Mouse (Mus musculus) midbrain, embryonic 15.5 days (tissue): ENCODE results near the gene 2610528J11Rik. TPM values are rescaled to one million over a fixed set of nuclear protein-coding genes. Genes with fewer than 3 reads are reported as not detected.
"Not testable (repeated sequence)": the region's sequence is repeated elsewhere in the genome, so short reads cannot be mapped to it uniquely, and the experiment has no call there.

Experiments
- ATAC-seq: fragments of 200-750 bp; cut with Nextera tagmentation; replicated peaks from 2 replicates; pipeline ENCODE4 v1.8.0; 2017; ENCODE audit warnings: moderate TSS enrichment
- H3K27ac ChIP-seq: fragments of 300-500 bp; sonication (generic); 2 replicates; pipeline ENCODE4 v1.5.1; 2015; ENCODE audit warnings: mild to moderate bottlenecking, inconsistent platforms
- H3K27me3 ChIP-seq: fragments of 300-500 bp; sonication (generic); replicated peaks from 2 replicates; pipeline ENCODE4 v1.6.1; 2015; ENCODE audit warnings: inconsistent platforms
- H3K36me3 ChIP-seq: fragments of 300-500 bp; sonication (generic); replicated peaks from 2 replicates; pipeline ENCODE4 v1.6.1; 2015; ENCODE audit warnings: inconsistent platforms
- H3K4me1 ChIP-seq: fragments of 300-500 bp; sonication (generic); 2 replicates; pipeline ENCODE4 v1.6.1; 2015; ENCODE audit warnings: inconsistent platforms
- H3K4me2 ChIP-seq: fragments of 300-500 bp; sonication (generic); 2 replicates; pipeline ENCODE4 v1.6.1; 2015; ENCODE audit warnings: inconsistent platforms, mild to moderate bottlenecking, moderate library complexity
- H3K4me3 ChIP-seq: fragments of 300-500 bp; sonication (generic); 2 replicates; pipeline ENCODE4 v1.5.1; 2015; ENCODE audit warnings: mild to moderate bottlenecking, inconsistent platforms
- H3K9ac ChIP-seq: fragments of 300-500 bp; sonication (generic); 2 replicates; pipeline ENCODE4 v1.6.1; 2015; ENCODE audit warnings: mild to moderate bottlenecking, inconsistent platforms
- H3K9me3 ChIP-seq: fragments of 300-500 bp; sonication (generic); 2 replicates; pipeline ENCODE4 v1.6.1; 2016; ENCODE audit warnings: inconsistent platforms
- WGBS: fragments of 180-500 bp; shearing (Covaris S2); methylation state at CpG from one replicate; pipeline ENCODE4 v1.1.7; 2015; ENCODE audit warnings: mixed read lengths; 5-methylcytosine and 5-hydroxymethylcytosine counted together
- polyA plus RNA-seq: library from polyadenylated mRNA; unstranded; fragments of >200 nt; fragmentation: Nextera tagmentation; extraction: Ambion mirVana; gene quantifications from 2 replicates; pipeline ENCODE4 v1.2.1, GENCODE M21; 2015

The 2610528J11Rik gene
- polyA plus RNA-seq, 1 experiment from 2014 or later = not detected

DNA sequence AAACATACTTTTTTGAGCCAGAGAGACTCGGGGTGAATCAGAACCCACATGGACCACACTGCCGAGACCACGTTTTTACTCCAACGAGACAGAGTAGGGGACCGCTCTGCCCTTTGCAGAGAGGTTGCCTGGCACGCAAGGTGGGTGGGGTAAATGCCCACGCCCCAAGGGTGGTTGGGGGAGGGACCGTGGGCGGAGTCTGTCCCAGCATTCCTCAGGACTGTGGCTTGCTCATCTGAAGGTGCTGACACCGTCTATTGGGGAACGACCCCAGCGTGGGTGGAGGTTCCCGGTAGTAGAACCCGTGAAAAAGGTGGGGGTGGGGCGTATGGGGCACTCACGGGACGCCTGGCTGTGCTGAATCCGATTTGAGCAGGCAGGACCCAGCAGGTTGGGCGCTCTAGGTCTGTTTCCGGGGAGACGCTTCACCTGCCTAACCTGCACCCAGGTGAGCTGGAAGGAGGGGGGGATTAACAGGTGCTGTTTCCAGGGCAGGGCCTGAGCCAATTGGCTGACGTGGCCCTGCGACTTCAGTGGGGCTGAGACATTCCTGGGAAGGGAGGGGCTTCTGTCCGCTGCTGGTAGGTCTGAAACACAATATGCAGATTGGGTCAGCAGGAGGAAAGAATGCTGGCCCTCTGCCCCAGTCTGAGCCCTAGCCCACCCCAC lies 16.9 kb downstream of the 2610528J11Rik start, which contains the start of gene Tmem125:
Gene Tmem125 (minus strand): TSS at position 453 of the 669 bp plus-strand sequence.
- Histone ChIP-seq H3K36me3 (no peaks in the 10 kb centered on the region), H3K4me1 (0 out of 2 replicates have a peak, but pooled peaks cover 6% of the 10 kb centered on the region), H3K27me3 (no peaks in the 10 kb centered on the region), H3K9me3 (peaks cover 5% of the 10 kb centered on the region; the same call in 1 of the 2 replicates), H3K4me3 (peak within 1 kb of the TSS; percentile 28), H3K4me2 (peak within 1 kb of the TSS; percentile 54), H3K27ac (no peak within 1 kb of the TSS), H3K9ac (peak within 1 kb of the TSS; percentile 3; the same call in 1 of the 2 replicates)
- ATAC-seq = peak; percentile 56; the same call in 1 of the 2 replicates
- WGBS = 1% methylated on average over 24 of the region's 24 CpGs

DNA sequence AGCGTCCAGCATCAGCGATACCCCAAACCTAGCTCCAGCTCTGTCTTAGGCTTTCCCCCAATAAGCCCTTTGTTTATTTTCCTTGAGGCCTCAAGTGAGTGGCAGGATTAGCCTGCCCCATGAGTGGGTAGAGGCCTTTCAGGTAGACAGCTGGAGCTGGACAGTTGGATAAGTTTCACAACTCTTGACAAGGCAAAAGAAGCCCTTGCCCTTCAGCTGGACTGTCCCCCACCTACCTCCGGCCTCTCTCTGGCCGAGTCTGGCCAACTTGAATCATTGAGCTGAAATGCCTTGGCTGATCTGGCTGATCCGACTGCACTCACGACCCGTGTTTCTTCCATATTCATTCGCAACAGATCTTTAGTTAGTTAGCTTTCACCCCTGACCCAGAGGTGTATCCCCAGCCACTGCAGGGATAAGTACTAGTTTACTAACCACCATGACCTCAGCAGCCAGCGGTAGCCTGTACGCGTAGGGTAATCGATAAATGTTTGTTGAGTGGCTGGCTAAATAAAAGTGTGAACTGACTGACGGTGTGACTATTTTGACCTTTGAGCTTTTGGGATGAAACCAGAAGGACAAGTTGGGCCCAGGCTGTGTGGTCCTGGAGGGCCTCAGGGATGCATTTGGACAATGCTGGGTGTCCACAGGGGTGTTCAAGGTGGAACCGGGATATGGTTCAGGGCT lies 17.8 kb downstream of the 2610528J11Rik start:
- Histone ChIP-seq H3K27me3 (no peaks in the 10 kb centered on the region), H3K4me3 (no peak overlapping the region), H3K27ac (no peak overlapping the region), H3K36me3 (no peaks in the 10 kb centered on the region), H3K4me1 (0 out of 2 replicates have a peak, but pooled peaks cover 6% of the 10 kb centered on the region), H3K9me3 (peaks cover 5% of the 10 kb centered on the region; the same call in 1 of the 2 replicates), H3K9ac (no peak overlapping the region), H3K4me2 (no peak overlapping the region)
- no peak for ATAC-seq
- 77% methylated on average over 14 of the region's 14 CpGs for WGBS

DNA sequence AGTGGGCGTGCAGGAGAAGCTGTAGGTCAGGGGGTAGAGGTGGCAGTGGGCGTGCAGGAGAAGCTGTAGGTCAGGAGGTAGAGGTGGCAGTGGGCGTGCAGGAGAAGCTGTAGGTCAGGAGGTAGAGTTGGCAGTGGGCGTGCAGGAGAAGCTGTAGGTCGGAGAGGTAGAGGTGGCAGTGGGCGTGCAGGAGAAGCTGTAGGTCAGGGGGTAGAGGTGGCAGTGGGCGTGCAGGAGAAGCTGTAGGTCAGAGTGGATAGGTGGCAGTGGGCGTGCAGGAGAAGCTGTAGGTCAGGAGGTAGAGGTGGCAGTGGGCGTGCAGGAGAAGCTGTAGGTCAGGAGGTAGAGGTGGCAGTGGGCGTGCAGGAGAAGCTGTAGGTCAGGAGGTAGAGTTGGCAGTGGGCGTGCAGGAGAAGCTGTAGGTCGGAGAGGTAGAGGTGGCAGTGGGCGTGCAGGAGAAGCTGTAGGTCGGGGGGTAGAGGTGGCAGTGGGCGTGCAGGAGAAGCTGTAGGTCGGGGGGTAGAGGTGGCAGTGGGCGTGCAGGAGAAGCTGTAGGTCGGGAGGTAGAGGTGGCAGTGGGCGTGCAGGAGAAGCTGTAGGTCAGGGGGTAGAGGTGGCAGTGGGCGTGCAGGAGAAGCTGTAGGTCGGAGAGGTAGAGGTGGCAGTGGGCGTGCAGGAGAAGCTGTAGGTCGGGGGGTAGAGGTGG lies 20.8 kb downstream of the 2610528J11Rik start:
- H3K4me3 ChIP-seq, H3K9ac ChIP-seq, H3K36me3 ChIP-seq, H3K4me1 ChIP-seq, H3K27ac ChIP-seq, H3K9me3 ChIP-seq, ATAC-seq, H3K4me2 ChIP-seq, H3K27me3 ChIP-seq: not testable (repeated sequence)
- 89% methylated on average over 23 of the region's 23 CpGs for WGBS

DNA sequence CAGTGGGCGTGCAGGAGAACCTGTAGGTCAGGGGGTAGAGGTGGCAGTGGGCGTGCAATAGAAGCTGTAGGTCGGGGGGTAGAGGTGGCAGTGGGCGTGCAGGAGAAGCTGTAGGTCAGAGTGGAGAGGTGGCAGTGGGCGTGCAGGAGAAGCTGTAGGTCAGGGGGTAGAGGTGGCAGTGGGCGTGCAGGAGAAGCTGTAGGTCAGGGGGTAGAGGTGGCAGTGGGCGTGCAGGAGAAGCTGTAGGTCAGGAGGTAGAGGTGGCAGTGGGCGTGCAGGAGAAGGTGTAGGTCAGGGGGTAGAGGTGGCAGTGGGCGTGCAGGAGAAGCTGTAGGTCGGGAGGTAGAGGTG lies 21.3 kb downstream of the 2610528J11Rik start:
- H3K9me3 ChIP-seq, ATAC-seq, H3K27ac ChIP-seq, H3K9ac ChIP-seq, H3K27me3 ChIP-seq, H3K4me1 ChIP-seq, H3K4me3 ChIP-seq, H3K36me3 ChIP-seq, H3K4me2 ChIP-seq: not testable (repeated sequence)
- 89% methylated on average over 10 of the region's 10 CpGs for WGBS

DNA sequence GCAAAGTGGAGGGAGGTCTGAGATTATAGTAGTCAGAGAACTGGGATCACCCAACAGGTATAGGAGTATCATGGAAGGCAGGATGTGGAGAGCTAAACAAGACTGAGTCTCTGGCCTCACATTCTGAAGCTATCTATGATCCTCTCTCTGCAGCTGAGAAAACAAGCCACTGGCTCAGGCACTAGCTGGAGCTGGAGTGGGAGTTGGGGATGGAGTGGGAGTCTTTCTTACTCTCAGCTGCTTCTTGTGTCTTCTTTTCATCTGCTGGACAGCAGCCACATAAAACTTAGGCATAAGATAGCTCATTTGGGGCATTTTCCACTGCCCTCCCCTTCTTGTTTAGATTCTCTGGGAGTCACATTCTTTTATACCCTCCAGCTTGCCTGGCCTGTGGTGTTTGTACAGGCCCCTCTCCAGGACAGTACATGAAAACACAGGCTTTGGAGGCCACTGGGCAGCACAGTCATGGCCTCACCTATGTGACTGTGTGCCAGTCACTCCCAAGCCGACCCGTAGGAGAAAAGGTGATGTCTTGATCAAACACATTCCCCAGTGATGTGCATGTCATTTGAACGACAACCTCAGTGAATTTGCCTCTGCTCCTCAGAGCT lies 26.3 kb downstream of the 2610528J11Rik start:
- Histone ChIP-seq H3K4me2 (no peak overlapping the region), H3K4me1 (no peaks in the 10 kb centered on the region), H3K9me3 (peaks cover under 1% of the 10 kb centered on the region; the same call in 1 of the 2 replicates), H3K36me3 (no peaks in the 10 kb centered on the region), H3K27ac (no peak overlapping the region), H3K4me3 (no peak overlapping the region), H3K9ac (no peak overlapping the region), H3K27me3 (no peaks in the 10 kb centered on the region)
- WGBS = 86% methylated on average over 3 of the region's 3 CpGs
- ATAC-seq = no peak

DNA sequence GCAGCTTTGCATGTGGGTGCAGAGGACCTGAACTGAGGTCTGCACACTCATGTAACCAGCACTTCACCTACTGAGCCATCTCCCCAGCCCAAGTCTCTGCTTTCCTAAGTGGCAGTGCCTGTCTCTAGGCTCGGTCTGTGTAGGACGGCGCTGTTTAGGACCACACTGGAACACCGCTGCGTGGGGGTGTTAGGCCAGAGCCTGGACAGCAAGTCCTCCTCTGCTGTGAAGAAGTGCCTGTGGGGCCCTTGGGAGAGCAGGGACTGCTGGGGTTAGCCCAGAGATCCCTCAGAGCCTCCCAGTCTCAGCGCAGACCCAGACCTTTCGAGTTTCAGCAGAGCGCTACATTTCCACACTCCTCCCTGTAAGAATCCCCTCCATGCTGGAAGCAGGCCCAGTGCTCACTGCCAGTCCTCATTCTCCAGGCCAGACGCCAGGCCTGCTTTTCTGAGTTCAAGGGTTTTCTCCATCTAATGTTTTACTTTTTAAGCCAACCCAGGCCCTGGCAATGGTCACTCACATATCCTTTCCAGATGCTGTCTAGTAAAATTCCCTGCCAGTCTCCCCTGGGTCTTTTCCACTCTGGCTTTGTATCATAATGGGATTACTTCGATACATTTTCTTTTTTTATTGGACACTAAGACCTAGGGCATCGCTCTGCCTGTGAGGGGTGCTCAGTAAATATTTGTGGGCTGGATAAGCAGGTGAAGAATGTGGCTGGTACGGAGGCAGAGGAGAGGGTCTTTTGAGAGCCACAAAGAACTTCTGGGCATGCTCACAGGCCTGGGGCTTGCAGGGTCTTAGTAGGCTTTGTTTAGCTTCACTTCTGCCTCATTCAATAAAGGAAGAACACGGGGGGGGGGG lies 37.5 kb downstream of the 2610528J11Rik start:
- Histone ChIP-seq H3K9me3 (no peaks in the 10 kb centered on the region), H3K4me3 (no peak overlapping the region), H3K36me3 (no peaks in the 10 kb centered on the region), H3K27me3 (no peaks in the 10 kb centered on the region), H3K27ac (no peak overlapping the region), H3K4me2 (no peak overlapping the region), H3K9ac (no peak overlapping the region), H3K4me1 (no peaks in the 10 kb centered on the region)
- 63% methylated on average over 12 of the region's 13 CpGs for WGBS
- ATAC-seq = peak; percentile 62

DNA sequence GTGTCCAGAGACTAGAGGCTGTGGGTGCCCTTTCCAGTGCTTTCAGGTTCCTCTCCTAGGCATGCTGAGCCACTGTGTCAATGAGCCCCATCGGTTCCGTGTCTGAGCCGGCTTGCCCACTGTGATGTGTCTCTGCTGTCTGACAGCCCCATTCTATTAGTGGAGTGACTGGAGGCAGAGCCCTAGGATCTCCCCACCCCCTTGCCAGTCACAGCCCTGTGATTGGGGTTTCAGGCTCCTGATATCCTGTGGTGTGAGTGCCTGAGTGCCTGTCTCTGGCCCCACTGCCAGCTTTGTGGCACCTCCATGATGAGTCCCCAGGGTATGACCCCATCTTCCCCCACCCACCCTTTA lies 38.1 kb downstream of the 2610528J11Rik start:
- Histone ChIP-seq H3K9ac (no peak overlapping the region), H3K4me2 (no peak overlapping the region), H3K4me1 (no peaks in the 10 kb centered on the region), H3K36me3 (no peaks in the 10 kb centered on the region), H3K27me3 (no peaks in the 10 kb centered on the region), H3K9me3 (no peaks in the 10 kb centered on the region), H3K4me3 (no peak overlapping the region), H3K27ac (no peak overlapping the region)
- ATAC-seq = peak; percentile 46; the same call in 1 of the 2 replicates
- WGBS = 18% methylated on average over 3 of the region's 3 CpGs

DNA sequence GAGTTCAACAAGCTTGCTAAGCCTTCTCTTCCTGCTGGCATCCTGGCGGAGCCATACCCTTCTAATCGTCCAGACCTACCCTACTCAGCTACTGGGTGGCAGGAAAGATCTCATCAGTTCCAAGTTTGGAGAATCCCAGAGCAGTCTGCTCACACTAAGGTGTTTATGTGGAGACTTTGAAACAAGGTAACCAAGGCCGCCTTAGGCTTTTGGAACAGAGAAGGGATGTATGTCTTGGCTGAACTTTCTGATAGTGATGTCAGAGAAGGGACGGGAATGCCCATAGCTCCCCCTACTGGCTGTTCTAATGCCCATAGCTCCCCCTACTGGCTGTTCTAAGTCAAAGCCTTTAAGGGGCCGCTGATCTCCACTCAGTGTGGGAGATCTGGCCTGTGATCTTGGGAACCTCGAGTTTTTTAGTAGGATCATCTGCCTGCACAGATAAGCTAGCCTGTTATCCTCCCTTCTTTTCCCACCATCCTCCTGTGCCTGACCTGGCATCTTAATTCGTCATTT lies 39.4 kb downstream of the 2610528J11Rik start:
- H3K36me3 ChIP-seq = no peaks in the 10 kb centered on the region
- H3K4me3 ChIP-seq = no peak overlapping the region
- H3K27me3 ChIP-seq = no peaks in the 10 kb centered on the region
- H3K9me3 ChIP-seq = no peaks in the 10 kb centered on the region
- no peak for ATAC-seq
- WGBS = 40% methylated on average over 7 of the region's 7 CpGs
- H3K4me2 ChIP-seq = no peak overlapping the region
- no peaks in the 10 kb centered on the region for H3K4me1 ChIP-seq
- H3K27ac ChIP-seq = no peak overlapping the region
- H3K9ac ChIP-seq = no peak overlapping the region

DNA sequence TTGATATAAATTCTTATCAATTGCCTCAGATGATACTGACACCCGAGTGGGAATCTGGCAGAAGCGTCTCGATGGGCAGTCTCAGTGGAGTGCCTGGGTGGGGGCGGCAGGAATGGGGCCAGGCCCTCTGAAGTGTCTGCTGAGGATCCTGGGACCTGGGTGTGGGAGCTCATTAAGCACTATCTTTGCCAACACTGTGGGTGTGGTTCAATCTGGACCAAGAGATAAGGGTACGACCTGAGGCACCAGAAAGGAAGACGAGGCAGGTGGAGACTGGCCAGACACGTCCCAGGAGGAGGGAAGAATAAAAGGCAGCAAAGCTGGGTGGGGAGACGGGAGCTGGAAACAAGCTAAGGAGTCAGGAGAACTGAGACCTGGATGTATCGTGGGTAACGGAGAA lies 41.9 kb downstream of the 2610528J11Rik start:
- Histone ChIP-seq H3K4me3 (no peak overlapping the region), H3K36me3 (no peaks in the 10 kb centered on the region), H3K9ac (no peak overlapping the region), H3K4me1 (no peaks in the 10 kb centered on the region), H3K27me3 (no peaks in the 10 kb centered on the region), H3K27ac (no peak overlapping the region), H3K4me2 (no peak overlapping the region), H3K9me3 (no peaks in the 10 kb centered on the region)
- ATAC-seq = no peak
- WGBS = 64% methylated on average over 10 of the region's 10 CpGs

DNA sequence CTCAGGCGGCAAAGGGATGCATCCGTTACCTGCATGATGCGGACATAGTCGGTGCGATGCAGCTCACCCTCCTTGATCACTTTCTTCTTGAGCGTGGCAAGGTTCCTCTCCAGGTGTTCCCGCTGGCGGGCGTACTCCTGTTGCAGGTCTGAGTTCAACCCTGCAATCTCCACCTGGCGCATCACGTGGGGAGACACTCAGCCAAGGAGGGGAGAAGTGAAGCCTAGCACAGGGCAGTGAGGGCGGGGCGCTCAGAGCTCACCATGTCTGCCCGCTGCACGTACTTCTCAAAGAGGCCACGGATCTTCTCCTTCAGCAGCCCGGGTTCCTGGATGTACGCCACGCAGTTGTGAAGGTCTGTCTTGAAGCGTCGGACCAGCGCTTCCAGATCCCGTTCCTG lies 42.5 kb downstream of the 2610528J11Rik start:
- Histone ChIP-seq H3K9ac (no peak overlapping the region), H3K4me1 (no peaks in the 10 kb centered on the region), H3K27me3 (no peaks in the 10 kb centered on the region), H3K36me3 (no peaks in the 10 kb centered on the region), H3K27ac (no peak overlapping the region), H3K4me2 (no peak overlapping the region), H3K4me3 (no peak overlapping the region), H3K9me3 (no peaks in the 10 kb centered on the region)
- no peak for ATAC-seq
- 75% methylated on average over 23 of the region's 23 CpGs for WGBS

DNA sequence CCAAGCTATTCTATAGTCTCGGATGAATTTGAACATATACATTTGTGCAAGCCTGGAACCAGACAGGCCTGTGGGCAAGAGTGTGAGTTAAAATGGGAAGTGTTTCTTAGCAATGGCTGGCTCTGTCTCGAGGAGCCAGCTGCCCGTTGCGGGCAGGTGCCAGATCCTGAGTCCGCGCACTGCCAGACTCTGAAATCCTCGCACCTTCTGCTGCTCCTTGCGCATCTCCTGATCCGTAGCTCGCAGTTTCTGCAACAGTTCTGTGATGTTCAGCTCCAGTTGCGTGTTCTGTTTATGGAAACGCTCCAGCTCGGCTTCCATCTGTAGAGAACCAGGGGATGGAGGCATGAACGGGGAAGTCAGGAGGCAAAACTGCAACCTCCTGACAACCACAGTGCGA lies 44.6 kb downstream of the 2610528J11Rik start:
- Histone ChIP-seq H3K9me3 (no peaks in the 10 kb centered on the region), H3K4me1 (no peaks in the 10 kb centered on the region)
- WGBS = 84% methylated on average over 15 of the region's 15 CpGs

More for the DNA sequence above, 44.6 kb downstream of the 2610528J11Rik start:
- ATAC-seq = no peak
- Histone ChIP-seq H3K9ac (no peak overlapping the region), H3K36me3 (no peaks in the 10 kb centered on the region), H3K4me2 (no peak overlapping the region), H3K4me3 (no peak overlapping the region), H3K27me3 (no peaks in the 10 kb centered on the region), H3K27ac (no peak overlapping the region)
